Mouse (Mus musculus): ENCODE measurements around the gene Cntn4.

- TF ChIP-seq CTCF (conservative IDR thresholded peaks at IDR 0.05; ENCODE audit: low read length) (no peak), NANOG (IDR thresholded peaks at IDR 0.05; ENCODE audit: borderline replicate concordance, low read length) (no peak), POU5F1 (IDR thresholded peaks at IDR 0.05; ENCODE audit: borderline replicate concordance, low read length) (no peak)
Measured at GRCm38 (mm10) chr6:106048878-106049277, 371.4 kb downstream of the Cntn4 start.
